Mouse (Mus musculus) mouse embryonic stem cell (cell line): ENCODE results near the gene Gfod1.

Experiments used
- in situ Hi-C, 2 experiments: fragments of 300-500 bp; cut with MboI; formaldehyde crosslinking; loops; 1 replicate in 1 of 2; 3 replicates in 1 of 2; pipeline ENCODE4 v1.14.3; 2019 to 2020; ENCODE audit warnings: low sequenced_read_pairs in 2 of 2, low pct_unique_long_range_greater_than_20kb in 1 of 2, mixed read lengths in 1 of 2; ENCODE audit not compliant: unreplicated experiment in 1 of 2

Gene Gfod1

GRCm38 (mm10) chr13:43304018-43304431, at the start of gene Gfod1:
Gfod1 (minus strand) TSS chr13:43304172.
- in situ Hi-C loops: no loop called here

- in situ Hi-C loops: loop anchor here in 1 of 2 experiments (25.0 kb wide), 1 partner anchor 384 kb away; no protein-coding TSS in a partner anchor
Observed at GRCm38 (mm10) chr13:43353356-43353755, 49.4 kb upstream of the Gfod1 start.

GRCm38 (mm10) chr13:43350489-43351169, 46.7 kb upstream of the Gfod1 start:
- in situ Hi-C loops: loop anchor here in 1 of 2 experiments (25.0 kb wide), 1 partner anchor 387 kb away; no protein-coding TSS in a partner anchor

GRCm38 (mm10) chr13:43349376-43349775, 45.4 kb upstream of the Gfod1 start:
- in situ Hi-C loops: no loop called here

GRCm38 (mm10) chr13:43346825-43347224, 42.9 kb upstream of the Gfod1 start:
- in situ Hi-C loops: no loop called here

GRCm38 (mm10) chr13:43338632-43339031, 34.7 kb upstream of the Gfod1 start:
- in situ Hi-C loops: no loop called here

- in situ Hi-C loops: no loop called here
Observed at GRCm38 (mm10) chr13:43338001-43338400, 34.0 kb upstream of the Gfod1 start.

GRCm38 (mm10) chr13:43336425-43337221, 32.7 kb upstream of the Gfod1 start:
- in situ Hi-C loops: no loop called here

GRCm38 (mm10) chr13:43332591-43332990, 28.6 kb upstream of the Gfod1 start:
- in situ Hi-C loops: no loop called here

GRCm38 (mm10) chr13:43331721-43332444, 27.9 kb upstream of the Gfod1 start:
- in situ Hi-C loops: no loop called here

GRCm38 (mm10) chr13:43325427-43325826, 21.5 kb upstream of the Gfod1 start:
- in situ Hi-C loops: loop anchor here in 1 of 2 experiments (10.0 kb wide), 1 partner anchor 141 kb away; no protein-coding TSS in a partner anchor

- in situ Hi-C loops: loop anchor here (5.0 to 10.0 kb wide), 3 partner anchors 69 to 149 kb away; partner anchors contain the start of gene Tbc1d7 (in 1 of the 2)
Observed at GRCm38 (mm10) chr13:43321492-43321891, 17.5 kb upstream of the Gfod1 start.

- in situ Hi-C loops: loop anchor here in 1 of 2 experiments (10.0 kb wide), 1 partner anchor 115 kb away; no protein-coding TSS in a partner anchor
Observed at GRCm38 (mm10) chr13:43319396-43319795, 15.4 kb upstream of the Gfod1 start.

GRCm38 (mm10) chr13:43317411-43317810, 13.4 kb upstream of the Gfod1 start:
- in situ Hi-C loops: loop anchor here in 1 of 2 experiments (10.0 kb wide), 1 partner anchor 113 kb away; no protein-coding TSS in a partner anchor

GRCm38 (mm10) chr13:43305181-43305924, 1.4 kb upstream of the Gfod1 start:
- in situ Hi-C loops: loop anchor here in 1 of 2 experiments (5.0 kb wide), 1 partner anchor 38 kb away; no protein-coding TSS in a partner anchor

- in situ Hi-C loops: loop anchor here in 1 of 2 experiments (5.0 kb wide), 1 partner anchor 37 kb away; no protein-coding TSS in a partner anchor
Observed at GRCm38 (mm10) chr13:43304700-43305099, 728 bp upstream of the Gfod1 start.

GRCm38 (mm10) chr13:43303161-43303965, 609 bp downstream of the Gfod1 start:
- in situ Hi-C loops: no loop called here
